Mouse (Mus musculus) C2C12 (cell line): ENCODE measurements around the gene Slc25a39.

ENCODE experiments used
- CTCF ChIP-seq: IDR thresholded peaks from one replicate; pipeline ENCODE4 v1.5.1; 2011; ENCODE audit not compliant: control insufficient read depth, insufficient read depth, insufficient read length
- MAX ChIP-seq: IDR thresholded peaks from one replicate; pipeline ENCODE4 v1.6.1; 2011; ENCODE audit warnings: mild to moderate bottlenecking, control low read depth

GRCm38 (mm10) chr11:102374108-102374725 lies 33.5 kb downstream of the Slc25a39 start:
- TF ChIP-seq MAX (no peak), CTCF (no peak)
